Mouse (Mus musculus): ENCODE results near the gene Tomm20.

GRCm38 (mm10) chr8:126908805-126909204 is 36.8 kb downstream of the Tomm20 start:
- TF ChIP-seq POLR2A (IDR thresholded peaks at IDR 0.05; ENCODE audit: insufficient read length, low read depth): no peak
- TF ChIP-seq MAX (IDR thresholded peaks at IDR 0.05; ENCODE audit: low read depth): no peak
- TF ChIP-seq MYOG (IDR thresholded peaks at IDR 0.05; ENCODE audit: control insufficient read depth in 1 of 3, insufficient read depth in 1 of 3, insufficient read length in 2 of 3, low read depth in 2 of 3): no peak
- no peak for TF ChIP-seq USF1 (IDR thresholded peaks at IDR 0.05; ENCODE audit: low read depth)
- no peak for TF ChIP-seq TCF3 (IDR thresholded peaks at IDR 0.05; ENCODE audit: insufficient read length, low read depth)
- TF ChIP-seq E2F4 (IDR thresholded peaks at IDR 0.05; ENCODE audit: insufficient read depth): no peak

Measured in myocyte (in vitro differentiated cells).